Mouse (Mus musculus) MEL (cell line): Measurements from ENCODE around the gene Ppp1ca. TPM values are rescaled to one million over a fixed set of nuclear protein-coding genes. Genes with fewer than 3 reads are reported as not detected.

ENCODE experiments used
- DNase-seq: peaks from one replicate; pipeline ENCODE4 v3.0.0; 2011; ENCODE audit warnings: low read depth, low spot score
- H3K27ac ChIP-seq: 2 replicates; pipeline ENCODE4 v1.5.1; 2012; ENCODE audit warnings: low read depth, mild to moderate bottlenecking, control low read depth, low read length, moderate library complexity; ENCODE audit not compliant: control insufficient read depth
- H3K27me3 ChIP-seq, 2 experiments: fragments of 150-350 bp in 1 of 2; sonication (generic) in 1 of 2; 2 replicates each; pipeline ENCODE4 v1.6.1; 2012; ENCODE audit warnings: low read length in 2 of 2, mild to moderate bottlenecking in 2 of 2, improper control_type of control experiment in 1 of 2, moderate library complexity in 1 of 2; ENCODE audit not compliant: insufficient read depth in 2 of 2, control insufficient read depth in 1 of 2
- H3K36me3 ChIP-seq, 2 experiments: 2 replicates each; pipeline ENCODE4 v1.6.1; 2012 to 2014; ENCODE audit warnings: low read length in 2 of 2, improper control_type of control experiment in 1 of 2, inconsistent platforms in 1 of 2, mild to moderate bottlenecking in 1 of 2; ENCODE audit not compliant: insufficient read depth in 2 of 2, control insufficient read depth in 1 of 2
- H3K4me1 ChIP-seq, 2 experiments: fragments of 150-350 bp in 1 of 2; sonication (generic) in 1 of 2; 2 replicates each; pipeline ENCODE4 v1.6.1; 2012; ENCODE audit warnings: low read length in 2 of 2, improper control_type of control experiment in 1 of 2, mild to moderate bottlenecking in 1 of 2; ENCODE audit not compliant: insufficient read depth in 2 of 2, control insufficient read depth in 1 of 2
- H3K4me3 ChIP-seq, 2 experiments: fragments of 150-350 bp in 1 of 2; sonication (generic) in 1 of 2; 2 replicates each; pipeline ENCODE4 v1.5.1; 2012; ENCODE audit warnings: low read depth in 2 of 2, low read length in 2 of 2, mild to moderate bottlenecking in 2 of 2, moderate library complexity in 2 of 2, control low read depth in 1 of 2, improper control_type of control experiment in 1 of 2; ENCODE audit not compliant: control insufficient read depth in 1 of 2, insufficient read depth in 1 of 2
- H3K79me2 ChIP-seq: 2 replicates; pipeline ENCODE4 v1.6.1; 2012; ENCODE audit warnings: mild to moderate bottlenecking, low read length, moderate library complexity; ENCODE audit not compliant: control insufficient read depth, poor library complexity, insufficient read depth
- H3K9ac ChIP-seq: 2 replicates; pipeline ENCODE4 v1.6.1; 2012; ENCODE audit warnings: low read depth, mild to moderate bottlenecking, control low read depth, low read length, moderate library complexity; ENCODE audit not compliant: control insufficient read depth, poor library complexity, severe bottlenecking
- H3K9me3 ChIP-seq: fragments of 150-350 bp; sonication (generic); replicated peaks from 2 replicates; pipeline ENCODE4 v1.6.1; 2012; ENCODE audit warnings: mild to moderate bottlenecking, low read length, improper control_type of control experiment, moderate library complexity; ENCODE audit not compliant: insufficient read depth
- BHLHE40 ChIP-seq: IDR thresholded peaks from 2 replicates; pipeline ENCODE4 v1.6.1; 2012; ENCODE audit warnings: low read depth, mild to moderate bottlenecking, inconsistent platforms, low read length, improper control_type of control experiment, borderline replicate concordance
- CHD2 ChIP-seq: IDR thresholded peaks from 2 replicates; pipeline ENCODE4 v1.6.1; 2011; ENCODE audit warnings: low read length, improper control_type of control experiment
- CTCF ChIP-seq, 3 experiments: IDR thresholded peaks in 2 of 3; conservative IDR thresholded peaks in 1 of 3; 2 replicates each; pipeline ENCODE4 v1.5.1; 2011 to 2012; ENCODE audit warnings: low read length in 3 of 3, low read depth in 2 of 3, mild to moderate bottlenecking in 2 of 3, improper control_type of control experiment in 1 of 3, inconsistent platforms in 1 of 3, mixed read lengths in 1 of 3, moderate library complexity in 1 of 3; ENCODE audit not compliant: control insufficient read depth in 1 of 3, insufficient read depth in 1 of 3, poor library complexity in 1 of 3, severe bottlenecking in 1 of 3
- EP300 ChIP-seq, 2 experiments: IDR thresholded peaks; 2 replicates each; pipeline ENCODE4 v1.6.1; 2011; ENCODE audit warnings: improper control_type of control experiment in 2 of 2, low read length in 2 of 2, low read depth in 1 of 2, mild to moderate bottlenecking in 1 of 2
- ETS1 ChIP-seq: IDR thresholded peaks from 2 replicates; pipeline ENCODE4 v1.6.1; 2012; ENCODE audit warnings: low read depth, mild to moderate bottlenecking, inconsistent platforms, low read length, improper control_type of control experiment, moderate library complexity
- GATA1 ChIP-seq: IDR thresholded peaks from 2 replicates; pipeline ENCODE4 v1.6.1; 2011; ENCODE audit warnings: low read depth, low read length, improper control_type of control experiment
- HCFC1 ChIP-seq: IDR thresholded peaks from 2 replicates; pipeline ENCODE4 v1.6.1; 2012; ENCODE audit warnings: low read depth, mild to moderate bottlenecking, inconsistent platforms, low read length, improper control_type of control experiment, moderate library complexity
- KAT2A ChIP-seq: conservative IDR thresholded peaks from 2 replicates; pipeline ENCODE4 v1.6.1; 2012; ENCODE audit warnings: low read depth, low read length, improper control_type of control experiment, inconsistent platforms
- MAZ ChIP-seq: IDR thresholded peaks from 2 replicates; pipeline ENCODE4 v1.6.1; 2012; ENCODE audit warnings: low read depth, mild to moderate bottlenecking, inconsistent platforms, low read length, improper control_type of control experiment
- MEF2A ChIP-seq: IDR thresholded peaks from 2 replicates; pipeline ENCODE4 v1.6.1; 2014; ENCODE audit warnings: low read depth, mild to moderate bottlenecking, inconsistent platforms, low read length, improper control_type of control experiment; ENCODE audit not compliant: poor library complexity, insufficient replicate concordance, severe bottlenecking; ENCODE audit errors: extremely low read depth
- MXI1 ChIP-seq: IDR thresholded peaks from 2 replicates; pipeline ENCODE4 v1.6.1; 2011; ENCODE audit warnings: mild to moderate bottlenecking, low read depth, low read length, improper control_type of control experiment
- MYB ChIP-seq: IDR thresholded peaks from 2 replicates; pipeline ENCODE4 v1.6.1; 2011; ENCODE audit warnings: mild to moderate bottlenecking, low read depth, low read length, improper control_type of control experiment
- MYC ChIP-seq: IDR thresholded peaks from 2 replicates; pipeline ENCODE4 v1.6.1; 2011; ENCODE audit warnings: low read depth, mild to moderate bottlenecking, low read length, improper control_type of control experiment, moderate library complexity
- NELFE ChIP-seq: IDR thresholded peaks from 2 replicates; pipeline ENCODE4 v1.6.1; 2011; ENCODE audit warnings: low read depth, low read length, improper control_type of control experiment
- NRF1 ChIP-seq: IDR thresholded peaks from 2 replicates; pipeline ENCODE4 v1.6.1; 2014; ENCODE audit warnings: low read depth, mild to moderate bottlenecking, inconsistent platforms, low read length, improper control_type of control experiment, moderate library complexity; ENCODE audit not compliant: poor library complexity, insufficient read depth, severe bottlenecking
- POLR2A ChIP-seq, 2 experiments: IDR thresholded peaks; 2 replicates each; pipeline ENCODE4 v1.6.1; 2011 to 2012; ENCODE audit warnings: low read length in 2 of 2, mild to moderate bottlenecking in 2 of 2, control low read depth in 1 of 2, improper control_type of control experiment in 1 of 2, low read depth in 1 of 2, moderate library complexity in 1 of 2; ENCODE audit not compliant: control insufficient read depth in 1 of 2, insufficient read depth in 1 of 2, poor library complexity in 1 of 2
- POLR2AphosphoS2 ChIP-seq: IDR thresholded peaks from 2 replicates; pipeline ENCODE4 v1.6.1; 2011; ENCODE audit warnings: low read length, improper control_type of control experiment
- POLR2AphosphoS5 ChIP-seq: IDR thresholded peaks from 2 replicates; pipeline ENCODE4 v1.6.1; 2012; ENCODE audit warnings: low read depth, borderline replicate concordance, mild to moderate bottlenecking, inconsistent platforms, low read length, moderate library complexity, mixed read lengths
- RAD21 ChIP-seq: IDR thresholded peaks from 2 replicates; pipeline ENCODE4 v1.6.1; 2011; ENCODE audit warnings: mild to moderate bottlenecking, low read depth, low read length, improper control_type of control experiment
- SIN3A ChIP-seq: IDR thresholded peaks from 2 replicates; pipeline ENCODE4 v1.6.1; 2012; ENCODE audit warnings: low read length, improper control_type of control experiment, inconsistent platforms
- TCF12 ChIP-seq: IDR thresholded peaks from 2 replicates; pipeline ENCODE4 v1.6.1; 2014; ENCODE audit warnings: low read depth, mild to moderate bottlenecking, inconsistent platforms, low read length, improper control_type of control experiment, moderate library complexity
- USF1 ChIP-seq: IDR thresholded peaks from 2 replicates; pipeline ENCODE4 v1.6.1; 2014; ENCODE audit warnings: low read depth, mild to moderate bottlenecking, inconsistent platforms, low read length, improper control_type of control experiment, moderate library complexity
- USF2 ChIP-seq, 2 experiments: IDR thresholded peaks; 2 replicates each; pipeline ENCODE4 v1.6.1; 2011 to 2012; ENCODE audit warnings: improper control_type of control experiment in 2 of 2, low read length in 2 of 2, borderline replicate concordance in 1 of 2, inconsistent platforms in 1 of 2, low read depth in 1 of 2, mild to moderate bottlenecking in 1 of 2; ENCODE audit not compliant: insufficient read depth in 1 of 2
- ZC3H11A ChIP-seq: IDR thresholded peaks from 2 replicates; pipeline ENCODE4 v1.6.1; 2012; ENCODE audit warnings: low read depth, mild to moderate bottlenecking, inconsistent platforms, low read length, improper control_type of control experiment
- ZKSCAN1 ChIP-seq: IDR thresholded peaks from 2 replicates; pipeline ENCODE4 v1.6.1; 2012; ENCODE audit warnings: low read depth, mild to moderate bottlenecking, inconsistent platforms, low read length, improper control_type of control experiment, moderate library complexity
- ZMIZ1 ChIP-seq: IDR thresholded peaks from 2 replicates; pipeline ENCODE4 v1.6.1; 2012; ENCODE audit warnings: low read depth, mild to moderate bottlenecking, inconsistent platforms, low read length, improper control_type of control experiment, moderate library complexity
- ZNF384 ChIP-seq: IDR thresholded peaks from 2 replicates; pipeline ENCODE4 v1.6.1; 2012; ENCODE audit warnings: low read depth, mild to moderate bottlenecking, inconsistent platforms, low read length, improper control_type of control experiment
- polyA plus RNA-seq, 2 experiments: library from polyadenylated mRNA; stranded (reverse) in 1 of 2; unstranded in 1 of 2; fragments of >175 nt in 1 of 2; fragments of >200 nt in 1 of 2; gene quantifications; 2 replicates each; pipeline versions ENCODE4 v1.2.1 to v1.2.4; 2012; ENCODE audit warnings: low replicate concordance in 2 of 2, low read depth in 1 of 2; ENCODE audit not compliant: insufficient read length in 2 of 2, insufficient read depth in 1 of 2, missing spikeins in 1 of 2
- total RNA-seq: library from RNA; depleted of rRNA; stranded (reverse); fragments of 300-350 nt; gene quantifications from 2 replicates; pipeline ENCODE4 v1.2.3, GENCODE M21; 2012

The Ppp1ca gene
- total and polyA plus RNA-seq, 3 experiments = 453 to 505 (median 455) TPM

DNA sequence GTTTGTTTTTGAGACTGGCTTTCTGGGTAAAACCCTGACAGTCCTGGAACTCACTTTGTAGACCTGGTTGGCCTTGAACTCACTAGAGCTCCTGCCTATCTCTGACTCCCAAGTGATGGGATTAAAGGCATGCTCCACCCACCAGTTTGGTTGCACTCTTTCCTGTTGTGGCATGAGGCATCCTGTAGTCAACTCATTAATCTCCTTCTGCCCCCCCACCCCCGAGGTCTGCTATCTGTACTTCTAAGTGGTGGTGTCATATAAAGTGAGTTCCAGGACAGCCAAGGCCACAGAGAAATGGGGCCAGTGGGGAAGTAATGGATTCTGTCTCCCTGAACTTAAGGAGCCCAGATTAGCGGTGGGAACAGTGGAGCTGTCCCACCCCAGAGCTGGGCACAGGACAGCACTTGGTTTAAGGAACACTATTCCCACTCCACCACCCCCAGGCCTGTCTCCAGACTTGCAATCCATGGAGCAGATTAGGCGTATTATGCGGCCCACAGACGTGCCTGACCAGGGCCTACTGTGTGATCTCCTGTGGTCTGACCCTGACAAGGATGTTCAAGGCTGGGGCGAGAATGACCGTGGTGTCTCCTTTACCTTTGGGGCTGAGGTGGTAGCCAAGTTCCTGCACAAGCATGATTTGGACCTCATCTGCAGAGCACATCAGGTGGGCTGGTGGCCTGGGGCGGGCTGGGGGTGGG lies 2.3 kb downstream of the Ppp1ca start:
- H3K9me3 ChIP-seq = no peaks in the 10 kb centered on the region
- no peaks in the 10 kb centered on the region for H3K27me3 ChIP-seq
- peaks cover 6 to 20% of the 10 kb centered on the region in 2 experiments for H3K4me1 ChIP-seq
- H3K4me3 ChIP-seq = no peak overlapping the region
- no peak for TF ChIP-seq RAD21
- TF ChIP-seq CTCF (IDR thresholded peaks at IDR 0.05 in 2 of 3, conservative IDR thresholded peaks at IDR 0.05 in 1 of 3; ENCODE audit: control insufficient read depth in 1 of 3, insufficient read depth in 1 of 3, low read depth in 2 of 3, low read length in 3 of 3, poor library complexity in 1 of 3, severe bottlenecking in 1 of 3) = no peak
- peak; percentile 59; the same call in 1 of the 2 replicates for TF ChIP-seq POLR2AphosphoS2
- no peak for TF ChIP-seq ETS1
- TF ChIP-seq USF2 (IDR thresholded peaks at IDR 0.05; ENCODE audit: borderline replicate concordance in 1 of 2, insufficient read depth in 1 of 2, low read depth in 1 of 2, low read length in 2 of 2) = no peak
- TF ChIP-seq CHD2 = no peak
- peak in 1 of 2 experiments; percentile 9; a peak in 1 of 4 replicates for TF ChIP-seq EP300 (IDR thresholded peaks at IDR 0.05; ENCODE audit: low read depth in 1 of 2, low read length in 2 of 2)
- TF ChIP-seq MYB = no peak
- no peak for TF ChIP-seq MEF2A
- TF ChIP-seq ZMIZ1 = no peak; the same call in 1 of the 2 replicates
- no peak for TF ChIP-seq MAZ
- TF ChIP-seq ZKSCAN1 = no peak
- no peak for TF ChIP-seq GATA1
- no peak for TF ChIP-seq TCF12
- no peak for TF ChIP-seq NRF1
- TF ChIP-seq MXI1 = no peak
- TF ChIP-seq BHLHE40 = no peak
- TF ChIP-seq HCFC1 = no peak
- no peak for TF ChIP-seq MYC
- no peak for TF ChIP-seq SIN3A
- TF ChIP-seq KAT2A = no peak
- no peak for TF ChIP-seq NELFE
- peak; percentile 27 to 44; a peak in 2 of 4 replicates for TF ChIP-seq POLR2A (IDR thresholded peaks at IDR 0.05; ENCODE audit: control insufficient read depth in 1 of 2, insufficient read depth in 1 of 2, low read depth in 1 of 2, low read length in 2 of 2, poor library complexity in 1 of 2)
- TF ChIP-seq USF1 = no peak
- no peak for TF ChIP-seq POLR2AphosphoS5
- no peak for TF ChIP-seq ZNF384
- TF ChIP-seq ZC3H11A = no peak
- H3K9ac ChIP-seq = no peak overlapping the region
- H3K36me3 ChIP-seq = peaks cover 6 to 19% of the 10 kb centered on the region in 2 experiments; a peak in 3 of 4 replicates
- H3K27ac ChIP-seq = 0 out of 2 replicates have a peak overlapping the region, but pooled peaks have one; percentile 5
- peak; percentile 70 for DNase-seq
- H3K79me2 ChIP-seq = peaks cover 28% of the 10 kb centered on the region
